Mouse (Mus musculus) A20 (cell line): Measurements from ENCODE around the gene Olfr374.

Experiments
- DNase-seq: peaks from one replicate; pipeline ENCODE4 v3.0.0-alpha.2; 2011; ENCODE audit warnings: low read depth, low spot score

Gene Olfr374

DNA sequence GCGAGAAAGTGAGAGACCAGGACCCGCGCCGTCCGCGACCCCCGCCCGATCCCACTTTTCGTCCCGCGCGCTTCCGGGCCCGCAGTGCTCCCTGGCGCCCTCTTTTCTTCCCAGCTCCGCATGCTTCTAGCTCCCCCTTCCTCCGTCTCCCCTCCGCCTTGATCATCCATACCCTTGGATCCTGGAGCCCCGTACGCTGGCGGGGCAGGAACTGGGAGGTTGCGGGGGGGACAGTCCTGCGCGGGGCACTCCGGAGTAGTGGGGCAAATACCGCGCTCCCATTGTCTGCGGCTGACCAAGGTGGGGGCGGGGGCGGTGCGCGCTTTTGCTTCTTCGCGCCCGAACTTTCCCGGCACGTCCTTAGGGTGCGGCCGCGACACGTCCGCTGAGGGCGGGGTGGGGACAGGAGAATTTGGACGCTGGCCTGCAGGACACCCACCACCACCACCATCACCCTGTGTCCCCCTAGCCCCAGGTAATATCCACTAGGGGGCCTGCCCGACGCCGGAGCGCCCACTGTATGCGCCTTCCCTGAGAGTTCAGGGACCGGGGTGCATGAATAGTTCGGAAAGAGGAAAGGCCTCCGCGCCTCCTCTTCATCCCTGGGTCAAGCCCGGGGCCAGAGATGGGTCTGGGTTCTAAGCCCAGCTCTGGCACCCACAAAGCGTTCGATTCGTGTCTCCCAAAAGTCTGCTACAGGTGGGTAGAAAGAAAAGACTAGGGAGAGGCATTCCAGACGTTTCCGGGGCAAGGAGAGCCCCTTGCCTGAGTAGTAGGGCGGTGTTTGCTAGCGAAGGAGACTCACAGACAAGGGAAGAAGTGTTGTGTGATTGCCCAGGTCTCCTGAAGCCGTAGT is 28.8 kb downstream of the Olfr374 start:
- DNase-seq: peak; percentile 71

DNA sequence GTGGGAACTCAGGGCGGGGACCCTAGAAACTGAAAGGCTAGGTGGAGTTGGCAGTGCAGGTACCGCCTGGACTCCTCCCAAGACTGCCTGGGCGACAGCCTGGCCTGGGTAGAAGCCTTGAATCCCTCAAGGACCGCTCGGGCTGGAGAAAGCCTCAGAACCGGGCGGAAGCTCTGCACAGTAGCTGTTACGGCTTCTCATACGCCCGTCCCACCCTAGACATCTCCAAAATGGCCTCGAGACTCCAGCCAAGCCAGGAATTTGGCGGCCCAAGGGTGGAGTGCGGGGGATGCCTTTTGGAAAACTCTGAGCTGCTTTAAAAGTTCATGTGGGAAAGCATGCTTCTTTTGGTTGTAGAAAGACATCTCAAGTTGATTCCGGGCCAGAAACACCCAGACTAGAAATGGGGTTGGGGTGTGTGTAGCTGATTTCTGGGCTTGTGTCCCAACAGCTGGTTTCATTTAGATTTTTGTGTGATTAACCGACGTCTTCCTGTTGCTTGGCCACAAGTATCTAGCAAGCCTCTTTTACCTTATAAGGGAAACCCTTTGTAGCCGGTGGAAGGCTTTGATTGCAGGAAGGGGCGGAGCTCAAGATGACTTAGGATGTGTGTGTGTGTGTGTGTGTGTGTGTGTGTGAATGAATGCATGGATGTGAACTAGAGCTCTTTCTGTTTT is 29.6 kb downstream of the Olfr374 start:
- peak; percentile 91 for DNase-seq

DNA sequence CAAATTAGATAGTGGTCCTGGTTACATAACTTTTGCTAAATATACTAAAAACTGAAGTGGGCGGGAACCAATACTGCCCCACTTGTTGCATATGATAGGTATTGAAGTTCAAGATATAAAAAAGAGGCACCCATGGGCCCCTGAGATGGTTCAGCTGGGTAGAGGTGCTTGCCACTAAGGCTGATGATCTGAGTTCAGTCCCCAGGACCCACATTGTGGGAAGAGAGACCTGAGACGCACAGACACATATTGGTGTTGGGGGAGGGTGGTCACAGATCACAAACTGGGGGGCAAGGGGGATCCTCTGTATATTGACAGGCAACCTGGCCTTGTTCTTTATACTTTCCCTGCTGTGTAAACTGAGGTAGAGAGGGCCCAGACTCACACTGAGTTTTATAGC is 30.6 kb downstream of the Olfr374 start:
- DNase-seq: no peak

DNA sequence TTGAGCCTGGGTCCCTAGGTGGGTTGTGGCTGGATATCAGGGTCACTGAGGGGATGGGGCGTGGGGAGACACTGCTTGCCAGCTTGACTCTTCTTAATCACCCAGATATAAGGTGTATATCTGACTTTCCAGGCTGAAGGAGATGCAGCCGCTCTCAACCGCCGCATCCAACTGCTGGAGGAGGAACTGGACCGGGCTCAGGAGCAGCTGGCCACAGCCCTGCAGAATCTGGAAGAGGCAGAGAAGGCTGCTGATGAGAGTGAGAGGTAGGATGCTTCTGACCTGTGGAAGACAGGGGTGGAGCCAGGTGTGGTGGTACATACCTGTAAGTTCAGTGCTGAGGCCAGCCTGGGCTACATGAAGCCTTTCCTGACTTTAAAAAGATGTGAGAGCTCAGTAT is 31.6 kb downstream of the Olfr374 start:
- DNase-seq: no peak

DNA sequence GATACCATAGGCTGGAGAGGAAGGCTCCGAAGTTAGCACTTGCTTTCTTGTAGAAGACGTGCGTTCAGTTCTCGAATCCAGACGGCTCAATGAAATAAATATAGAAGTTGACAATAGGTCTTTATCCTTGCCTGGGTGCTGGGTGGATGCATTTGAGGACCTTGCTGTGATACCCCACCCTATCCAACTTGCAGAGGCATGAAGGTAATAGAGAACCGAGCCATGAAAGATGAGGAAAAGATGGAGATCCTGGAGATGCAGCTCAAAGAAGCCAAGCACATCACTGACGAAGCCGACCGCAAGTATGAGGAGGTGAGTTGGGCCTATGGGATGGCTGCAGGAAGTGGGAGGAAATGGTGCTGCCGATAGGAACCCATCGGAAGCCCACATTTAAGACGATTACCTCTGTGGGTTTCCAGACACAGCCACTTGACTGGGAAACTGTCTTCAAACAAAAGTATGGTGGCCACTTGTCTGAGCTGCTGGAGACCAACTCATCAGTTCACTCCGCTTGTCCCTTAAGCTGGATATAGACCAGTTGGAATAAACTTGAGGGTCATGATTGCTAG is 36.5 kb downstream of the Olfr374 start:
- DNase-seq: no peak

DNA sequence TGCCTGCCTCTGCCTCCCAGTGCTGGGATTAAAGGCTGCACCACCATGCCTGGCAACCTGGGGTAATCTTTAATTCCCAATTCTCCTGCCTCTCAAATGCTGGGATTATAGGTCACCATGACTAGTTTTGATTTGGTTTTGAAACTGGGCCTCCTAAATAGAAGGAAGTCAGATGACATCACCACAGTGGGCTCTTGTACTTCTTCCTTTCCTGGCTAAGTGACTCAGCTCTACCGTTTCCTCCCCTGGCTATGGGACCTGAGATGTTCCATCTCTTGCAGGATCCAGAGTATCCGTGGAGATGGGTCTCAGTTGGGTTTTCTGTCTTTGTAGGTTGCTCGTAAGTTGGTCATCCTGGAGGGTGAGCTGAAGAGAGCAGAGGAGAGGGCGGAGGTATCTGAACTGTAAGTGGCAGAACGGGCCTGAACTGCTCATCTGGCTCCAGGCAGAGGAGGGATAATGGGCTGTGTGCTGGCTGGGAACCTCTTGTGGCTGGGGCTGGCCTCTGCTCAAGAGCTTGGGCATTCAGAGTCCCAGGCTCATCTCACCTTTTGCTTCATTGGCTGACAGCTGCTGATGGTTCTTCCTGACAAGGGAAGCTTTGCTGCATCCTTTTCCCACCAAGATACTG is 37.6 kb downstream of the Olfr374 start:
- no peak for DNase-seq

DNA sequence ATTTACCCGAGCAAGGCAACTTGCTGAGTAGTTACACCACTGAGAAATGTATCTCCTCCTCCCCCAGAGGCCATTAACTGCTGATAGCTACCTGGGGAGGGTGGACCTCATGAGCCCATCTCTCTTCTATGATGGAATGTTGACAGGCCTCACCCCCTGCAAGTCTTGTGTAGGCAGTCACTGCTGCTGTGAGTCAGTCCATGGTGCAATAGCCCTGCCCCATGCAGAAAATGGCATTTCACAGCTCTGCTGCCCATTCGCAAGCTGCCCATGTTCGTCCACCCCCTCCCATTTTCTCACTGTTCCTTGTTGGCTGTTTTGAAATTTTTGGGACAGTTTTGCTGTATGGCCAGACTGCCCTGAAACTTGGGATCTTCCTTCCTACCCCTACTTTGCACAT is 38.7 kb downstream of the Olfr374 start:
- DNase-seq: no peak

DNA sequence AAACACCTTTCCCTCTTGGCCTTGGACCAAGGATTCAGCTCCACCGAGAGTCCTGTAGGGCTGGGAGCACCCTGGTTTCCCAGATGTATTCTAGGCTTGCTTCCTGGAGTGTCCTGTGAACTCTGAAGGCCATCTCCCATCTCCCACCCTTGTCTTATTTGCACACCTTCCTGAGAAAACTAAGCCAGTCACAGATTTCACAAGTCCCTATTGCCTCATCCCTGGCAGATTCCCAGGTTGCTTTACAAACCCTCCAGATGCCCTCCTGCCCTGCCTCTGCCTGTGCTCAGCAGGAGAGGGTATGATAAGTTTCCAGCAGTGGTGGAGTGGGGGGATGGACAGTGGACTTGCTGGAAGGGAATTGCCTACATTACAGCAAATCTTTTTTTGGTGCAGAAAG is 39.2 kb downstream of the Olfr374 start:
- DNase-seq: no peak

DNA sequence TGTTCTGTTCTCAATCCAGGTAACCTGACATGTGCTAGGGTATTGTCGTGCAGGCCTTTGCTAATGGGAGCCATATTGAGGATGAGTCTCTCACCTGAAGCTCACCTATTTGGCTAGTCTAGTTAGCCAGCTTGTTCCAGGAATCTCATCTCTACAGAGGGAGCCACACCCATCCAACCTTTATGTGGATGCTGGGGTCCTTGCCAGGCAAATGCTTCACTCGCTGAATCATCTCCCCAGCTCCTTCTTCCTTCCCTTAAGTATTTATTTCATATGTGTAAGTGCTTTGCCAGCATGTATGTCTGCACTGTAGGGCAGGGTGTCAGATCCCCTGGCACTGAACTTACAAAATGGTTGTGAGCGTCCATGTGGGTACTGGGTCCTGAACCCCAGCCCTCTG is 39.7 kb downstream of the Olfr374 start:
- DNase-seq: no peak

DNA sequence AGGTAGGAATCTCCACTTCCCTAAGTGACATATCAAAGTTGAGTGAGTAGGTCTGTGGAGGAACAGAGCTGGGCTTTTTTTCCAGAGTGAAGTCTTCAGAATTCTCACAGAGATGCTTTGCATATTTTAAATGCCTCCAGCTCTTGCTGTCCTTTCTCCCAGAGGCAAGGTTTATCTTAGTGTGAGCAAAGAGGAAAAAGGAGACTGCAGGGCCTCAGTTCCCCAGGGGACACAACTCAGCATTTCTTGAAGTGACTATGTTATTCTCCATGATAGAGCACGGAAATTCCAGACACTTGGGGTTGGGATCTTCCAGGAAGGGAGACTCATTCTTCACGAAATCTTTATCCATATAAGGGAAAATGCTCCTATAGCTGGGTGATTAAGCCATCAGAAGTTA is 40.4 kb downstream of the Olfr374 start:
- no peak for DNase-seq

DNA sequence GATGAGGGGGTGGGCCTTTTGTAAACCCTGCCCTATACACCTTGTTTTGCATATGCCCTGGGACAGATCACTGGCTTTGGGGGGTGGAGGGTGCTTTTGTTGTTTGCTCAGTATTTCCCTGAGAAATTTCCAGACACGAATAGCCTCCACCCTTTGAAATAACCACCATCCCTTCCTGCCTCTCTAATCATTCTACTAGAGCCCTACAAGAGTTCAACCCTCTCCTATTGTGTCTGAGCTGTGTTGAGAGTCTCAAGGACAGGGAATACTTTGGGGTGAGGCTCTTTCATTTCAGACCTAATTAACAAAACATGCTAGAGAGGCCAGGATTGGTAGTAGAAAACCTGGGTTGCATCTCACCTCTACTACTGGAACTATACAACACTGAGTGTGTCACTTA is 42.2 kb downstream of the Olfr374 start:
- DNase-seq: no peak

DNA sequence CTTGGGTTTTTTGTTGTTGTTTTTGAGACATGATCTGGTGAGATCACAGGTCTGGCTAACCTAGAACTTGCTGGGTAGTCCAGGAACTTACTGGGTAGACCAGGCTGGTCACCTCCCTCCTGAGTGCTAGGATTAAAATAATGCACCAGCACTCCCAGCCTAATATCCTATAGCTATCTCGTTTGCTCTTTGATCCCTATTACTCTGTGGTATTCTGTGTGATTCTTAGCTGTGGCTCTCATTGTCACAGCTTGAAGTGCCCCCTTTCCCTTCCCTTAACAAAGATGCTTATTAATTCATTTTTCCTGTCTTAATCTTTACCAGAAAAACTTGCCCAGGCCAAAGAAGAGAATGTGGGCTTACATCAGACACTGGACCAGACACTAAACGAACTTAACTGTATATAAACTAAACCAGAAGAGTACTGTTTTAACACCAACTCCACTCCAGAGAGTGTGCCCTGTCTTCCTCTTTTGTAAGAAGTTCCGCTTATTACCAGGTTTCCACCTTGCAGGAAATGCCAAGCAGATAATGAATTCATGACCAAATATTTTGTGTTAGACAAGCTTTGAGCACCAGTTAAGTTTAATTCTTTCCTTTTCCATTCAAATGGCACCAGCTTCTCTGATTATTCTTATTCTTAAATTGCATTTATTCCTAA is 44.7 kb downstream of the Olfr374 start:
- DNase-seq: no peak

DNA sequence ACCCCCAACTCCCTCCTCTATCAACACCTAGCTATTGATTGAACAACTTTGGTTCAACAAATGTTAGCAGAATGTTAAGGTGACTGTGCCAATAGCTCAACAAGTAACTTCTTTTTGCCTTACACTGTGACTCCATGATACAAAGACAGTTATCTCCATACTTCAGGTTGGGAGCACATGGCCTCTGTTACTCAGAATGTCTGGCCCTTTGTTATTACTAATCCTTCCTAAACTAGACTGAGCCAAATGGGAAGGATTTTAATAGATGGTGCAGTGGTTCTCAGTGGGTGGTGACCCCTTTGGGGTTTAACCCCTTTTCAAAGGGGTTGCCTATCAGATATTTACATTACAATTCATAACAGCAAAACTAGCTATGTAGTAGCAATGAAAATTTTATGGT is 46.5 kb downstream of the Olfr374 start:
- no peak for DNase-seq

DNA sequence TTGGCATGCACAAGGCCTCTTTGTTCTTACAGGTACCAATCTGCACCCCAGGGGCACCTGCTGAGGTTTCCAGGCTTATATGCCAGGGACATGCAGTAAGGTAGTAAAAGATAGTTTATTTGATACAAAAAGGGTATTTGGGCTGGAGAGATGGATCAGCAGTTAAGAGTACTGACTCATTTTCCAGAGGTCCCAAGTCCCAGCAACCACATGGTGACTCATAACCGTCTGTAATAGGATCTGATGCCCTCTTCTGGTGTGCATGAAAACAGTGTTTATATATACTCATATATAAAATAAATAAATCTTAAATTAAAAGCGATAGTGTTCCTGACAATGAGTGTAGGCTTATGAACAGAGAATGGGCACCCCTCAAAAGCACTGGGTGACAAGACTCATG is 51.3 kb downstream of the Olfr374 start:
- no peak for DNase-seq

DNA sequence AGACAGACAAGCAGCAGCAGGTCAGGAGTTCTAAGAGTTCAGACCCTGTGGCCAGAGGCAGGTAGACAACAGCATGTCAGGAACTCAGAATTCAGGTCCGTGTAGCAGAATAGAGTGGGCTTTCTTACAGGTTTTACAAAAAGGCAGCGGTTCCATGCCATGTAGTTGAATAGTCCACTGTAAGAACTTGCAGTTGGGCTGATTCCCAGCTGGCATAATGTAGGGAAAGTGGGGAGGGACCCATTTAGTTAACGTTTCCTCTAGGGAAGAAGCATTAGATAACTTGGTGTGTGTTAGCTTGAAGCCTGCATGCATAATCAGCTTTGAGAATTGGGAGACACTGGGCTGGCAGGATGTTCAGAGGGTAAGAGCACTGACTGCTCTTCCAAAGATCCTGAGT is 51.9 kb downstream of the Olfr374 start:
- DNase-seq: no peak

DNA sequence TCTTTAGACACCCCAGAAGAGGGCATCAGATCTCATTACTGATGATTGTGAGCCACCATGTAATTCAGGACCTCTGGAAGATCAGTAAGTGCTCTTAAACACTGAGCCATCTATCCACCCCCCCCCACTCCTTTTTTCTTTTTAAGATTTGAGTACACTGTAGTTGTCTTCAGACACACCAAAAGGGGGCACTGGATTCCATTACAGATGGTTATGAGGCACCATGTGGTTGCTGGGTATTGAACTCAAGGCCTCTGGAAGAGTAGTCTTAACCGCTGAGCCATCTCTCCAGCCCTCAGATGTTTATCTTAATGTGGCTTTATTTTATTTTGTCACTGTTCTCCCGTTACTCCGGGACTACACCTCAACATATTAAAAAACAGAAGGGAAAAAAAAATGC is 53.2 kb downstream of the Olfr374 start:
- peak; percentile 68 for DNase-seq

DNA sequence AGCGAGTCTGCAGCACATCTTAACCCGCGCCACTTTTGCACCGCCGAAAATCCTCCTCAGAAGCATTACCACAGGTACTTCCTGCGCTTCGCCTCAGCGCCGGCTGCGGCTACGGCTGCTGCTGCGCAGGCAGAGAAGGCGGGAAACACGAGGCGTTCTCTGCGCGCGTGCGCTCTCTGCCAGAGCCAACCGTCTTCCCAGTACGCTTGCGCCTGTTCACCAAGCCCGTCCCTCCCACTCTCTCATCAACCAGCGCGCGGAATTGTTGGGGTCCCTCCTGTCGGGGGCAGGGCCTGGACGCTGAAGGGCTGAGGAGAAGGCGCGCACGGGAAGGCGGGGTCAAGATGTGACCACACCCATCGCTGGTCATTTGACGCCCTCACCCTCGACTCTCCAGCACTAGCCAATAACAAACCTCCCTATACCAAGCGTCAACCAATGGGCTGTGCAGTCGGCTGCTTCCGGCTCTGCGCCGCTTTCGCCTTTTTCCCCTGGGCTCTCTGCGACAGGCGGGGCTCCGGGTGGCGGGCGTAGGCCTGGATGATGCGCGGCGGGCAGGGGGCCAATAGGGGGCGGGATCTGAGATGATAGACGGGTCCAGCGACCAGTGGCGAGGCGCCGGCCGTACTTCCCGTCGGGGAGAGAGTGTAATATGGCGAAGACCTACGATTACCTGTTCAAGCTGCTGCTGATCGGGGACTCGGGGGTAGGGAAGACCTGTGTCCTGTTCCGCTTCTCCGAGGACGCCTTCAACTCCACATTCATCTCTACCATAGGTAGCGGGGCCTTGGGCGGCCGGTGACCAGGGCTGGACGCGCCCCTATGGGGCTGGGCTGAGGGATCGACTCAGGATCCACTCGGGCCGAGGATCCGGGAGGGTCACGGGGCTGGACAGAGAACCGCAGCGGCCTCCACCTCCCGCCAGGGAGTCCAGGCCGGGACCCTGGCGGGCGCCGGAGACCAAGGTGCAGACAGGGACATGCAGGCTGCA is 54.2 kb downstream of the Olfr374 start, which contains the start of gene Rab8a:
Gene Rab8a (plus strand): TSS at position 494 of the 991 bp plus-strand sequence.
- peak; percentile 100 for DNase-seq

DNA sequence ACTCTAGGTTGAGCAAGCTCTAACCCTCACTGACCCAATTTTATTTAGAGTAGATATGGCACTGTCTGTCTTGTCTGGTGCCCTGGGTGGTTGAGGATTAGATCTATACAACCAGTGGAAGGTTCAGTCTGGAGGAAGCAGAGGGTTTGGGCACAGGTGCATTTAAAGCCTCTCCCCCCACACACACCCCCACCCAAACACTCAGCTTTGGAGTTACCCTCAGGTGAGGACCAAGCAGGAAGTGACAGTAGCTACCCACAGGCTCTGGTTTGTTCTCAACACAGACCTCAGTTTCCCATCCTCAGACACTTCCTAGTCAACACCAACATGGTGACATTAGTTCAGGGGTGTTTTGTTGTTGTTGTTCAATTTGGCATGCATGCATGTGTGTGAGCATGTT is 56.0 kb downstream of the Olfr374 start:
- no peak for DNase-seq
